Mouse (Mus musculus) heart, postnatal 25 days (tissue): ENCODE results near the gene Cnih3. TPM values are rescaled to one million over a fixed set of nuclear protein-coding genes. Genes with fewer than 3 reads are reported as not detected.

Experiments used
- DNase-seq: peaks from one replicate; pipeline ENCODE4 v3.0.0; 2022; ENCODE audit warnings: low spot score
- intact Hi-C: fragments of 180-260 bp; cut with DNase I; formaldehyde crosslinking; loops from one replicate; pipeline ENCODE4 v1.15.1; 2025
- total RNA-seq, 2 experiments: library from RNA; stranded (reverse); gene quantifications; 2 replicates each; pipeline ENCODE4 v1.2.3; 2021

The Cnih3 gene
- total RNA-seq, 2 experiments from 2014 or later: not detected

DNA sequence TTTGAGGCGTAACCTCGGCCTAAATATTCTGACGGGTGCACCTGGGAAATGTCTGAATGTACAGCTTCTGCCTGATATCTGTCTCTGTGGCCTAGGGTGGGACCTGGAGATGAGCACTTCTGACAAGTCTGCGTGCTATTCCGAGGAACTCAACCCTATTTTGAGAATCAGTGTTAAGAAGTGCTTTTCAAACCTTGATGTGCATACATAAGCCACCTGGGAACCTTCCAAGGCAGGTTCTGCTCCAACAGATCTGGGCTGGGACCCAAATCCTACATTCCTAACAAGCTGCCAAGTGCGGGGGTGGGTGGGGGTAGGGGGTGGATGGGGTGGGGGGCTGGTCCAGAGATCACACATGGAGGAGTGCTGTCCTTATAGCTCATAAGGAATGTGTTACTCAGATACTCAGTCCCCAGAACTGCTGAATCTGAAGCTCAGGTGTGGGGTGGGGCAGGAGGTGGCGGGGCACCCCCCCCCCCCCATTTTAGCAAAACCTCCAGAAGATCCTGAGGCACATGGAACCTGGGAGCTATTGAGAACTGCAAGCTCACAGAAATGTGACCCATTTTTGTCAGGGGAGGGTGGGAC is 89.3 kb downstream of the Cnih3 start:
- DNase-seq: no peak
- intact Hi-C loops: no loop called here

DNA sequence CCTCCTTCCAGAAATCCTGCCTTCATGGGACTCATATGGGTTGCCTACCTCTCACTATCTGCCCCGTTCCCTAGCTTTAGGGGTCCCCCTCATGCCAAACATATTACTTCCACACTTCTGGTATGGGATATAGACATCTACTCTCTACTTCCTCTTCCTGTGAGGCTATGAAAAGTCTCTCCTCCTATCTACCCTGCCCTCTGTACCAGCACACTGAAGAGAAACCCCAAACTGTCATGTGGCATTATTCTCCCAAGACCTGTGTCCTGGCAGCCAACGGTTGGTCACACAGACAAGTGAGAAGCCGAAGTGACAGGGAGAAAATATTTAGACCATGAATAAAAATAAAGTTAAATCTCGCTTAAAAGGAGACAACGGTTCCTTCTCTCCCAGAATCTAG is 92.6 kb downstream of the Cnih3 start:
- no peak for DNase-seq
- intact Hi-C loops: no loop called here

DNA sequence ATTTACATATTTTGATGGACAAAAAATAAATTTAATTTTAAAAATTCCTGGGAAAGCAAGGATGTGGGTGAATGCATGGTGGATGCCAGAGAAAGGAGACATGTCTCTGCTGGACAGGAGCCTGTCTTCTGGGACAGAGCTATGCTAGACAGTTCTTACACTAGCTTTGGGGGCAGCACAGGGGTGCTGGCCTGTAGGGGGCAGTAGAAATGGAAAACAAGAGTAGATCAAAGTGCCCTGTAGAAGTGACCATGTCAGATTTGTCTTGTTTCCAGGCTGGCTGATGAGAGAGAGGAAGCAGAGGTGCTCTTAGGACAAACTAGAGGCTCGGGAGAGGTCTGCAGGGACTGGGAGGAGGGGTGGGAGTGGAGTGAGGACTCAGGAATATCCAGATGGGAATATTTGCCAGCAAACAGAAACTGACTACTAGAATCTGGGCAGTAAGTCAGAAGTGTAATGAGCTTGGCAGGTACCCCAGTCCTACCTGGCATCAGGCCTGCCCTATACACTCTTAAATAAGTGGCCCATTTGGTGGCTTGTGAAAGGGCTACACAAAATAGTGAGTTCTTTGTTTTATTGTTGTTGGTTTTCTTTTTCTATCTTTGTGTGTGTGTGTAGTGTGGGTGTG is 93.3 kb downstream of the Cnih3 start:
- DNase-seq: no peak
- intact Hi-C loops: no loop called here

- intact Hi-C loops: no loop called here
- no peak for DNase-seq
Observed at GRCm38 (mm10) chr1:181446591-181447114, 94.2 kb downstream of the Cnih3 start.

- no peak for DNase-seq
- intact Hi-C loops: no loop called here
Observed at GRCm38 (mm10) chr1:181447576-181447975, 95.1 kb downstream of the Cnih3 start.

DNA sequence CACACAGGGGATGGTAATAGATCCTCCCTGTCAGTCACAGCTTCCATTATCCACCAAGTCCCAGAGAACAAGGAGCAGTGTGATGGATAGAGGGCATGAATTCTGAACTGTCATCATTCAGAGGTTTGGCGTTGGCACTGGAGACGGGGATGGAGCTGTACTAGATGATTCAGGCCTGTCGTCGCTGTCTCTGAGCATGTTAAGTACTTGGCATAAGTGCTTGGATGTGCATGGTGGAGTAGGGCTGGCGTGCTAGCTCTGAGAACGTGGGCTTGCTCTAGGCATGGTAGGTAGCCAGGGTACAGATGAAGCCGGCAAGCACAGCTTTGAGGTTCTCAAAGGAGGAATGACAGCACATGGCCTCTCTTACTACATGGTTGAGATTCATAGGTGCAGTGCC is 95.6 kb downstream of the Cnih3 start:
- DNase-seq: no peak
- intact Hi-C loops: no loop called here

DNA sequence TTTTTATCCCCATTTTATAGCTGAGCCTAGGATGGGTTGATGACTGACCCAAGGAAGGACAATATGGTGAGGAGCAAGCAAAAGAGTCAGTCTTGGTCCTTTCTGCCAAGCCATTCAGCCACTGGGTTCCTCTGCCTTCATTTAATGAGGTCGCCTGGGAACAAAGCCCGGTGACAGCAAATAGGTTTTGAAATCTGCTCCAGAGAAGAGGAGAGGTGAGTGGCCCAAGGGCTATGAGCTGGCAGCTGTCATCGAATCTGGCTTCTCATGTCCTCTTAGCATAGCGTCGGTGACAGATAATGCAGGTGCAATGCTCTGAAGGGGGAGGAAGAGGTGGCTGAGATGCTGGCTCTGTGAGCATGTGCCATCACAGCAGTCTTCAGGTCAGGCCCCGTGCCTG is 100.7 kb downstream of the Cnih3 start:
- intact Hi-C loops: no loop called here
- DNase-seq: no peak

GRCm38 (mm10) chr1:181456911-181457310 is 104.5 kb downstream of the Cnih3 start:
- no peak for DNase-seq
- intact Hi-C loops: no loop called here

DNA sequence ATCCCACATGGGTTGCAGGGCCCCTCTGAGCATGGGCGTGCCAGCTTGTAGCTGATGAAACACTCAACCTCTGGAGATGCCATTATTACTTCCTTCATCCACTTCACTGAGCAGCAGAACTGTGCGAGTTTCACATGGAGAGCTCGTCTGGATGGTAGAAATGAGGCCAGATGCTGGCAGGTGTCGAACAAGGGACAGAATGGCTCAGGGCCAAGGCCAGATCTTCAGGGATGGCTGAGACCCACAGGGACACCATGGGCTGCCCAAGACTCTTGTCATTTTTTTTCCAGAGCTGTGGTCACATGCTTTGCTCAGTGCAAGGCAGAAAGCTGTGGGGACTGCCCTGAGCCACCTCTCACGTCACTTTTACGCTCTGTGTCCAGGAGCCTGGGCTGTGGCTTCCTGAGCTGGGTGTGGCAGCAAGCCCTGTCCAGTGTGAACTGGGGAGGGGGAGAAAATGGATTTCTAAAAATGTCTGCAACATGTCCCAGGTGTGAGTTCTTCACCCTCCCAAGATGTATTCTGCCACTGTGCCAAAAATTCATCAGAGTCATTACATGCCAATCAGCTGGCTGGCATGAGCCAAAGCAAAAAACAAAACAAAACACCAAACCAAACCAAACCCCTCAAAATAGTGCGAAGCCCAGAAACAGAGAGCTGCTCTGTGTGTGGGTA is 107.1 kb downstream of the Cnih3 start:
- intact Hi-C loops: no loop called here
- DNase-seq: no peak

- intact Hi-C loops: no loop called here
- no peak for DNase-seq
Observed at GRCm38 (mm10) chr1:181460283-181460682, 107.9 kb downstream of the Cnih3 start.

DNA sequence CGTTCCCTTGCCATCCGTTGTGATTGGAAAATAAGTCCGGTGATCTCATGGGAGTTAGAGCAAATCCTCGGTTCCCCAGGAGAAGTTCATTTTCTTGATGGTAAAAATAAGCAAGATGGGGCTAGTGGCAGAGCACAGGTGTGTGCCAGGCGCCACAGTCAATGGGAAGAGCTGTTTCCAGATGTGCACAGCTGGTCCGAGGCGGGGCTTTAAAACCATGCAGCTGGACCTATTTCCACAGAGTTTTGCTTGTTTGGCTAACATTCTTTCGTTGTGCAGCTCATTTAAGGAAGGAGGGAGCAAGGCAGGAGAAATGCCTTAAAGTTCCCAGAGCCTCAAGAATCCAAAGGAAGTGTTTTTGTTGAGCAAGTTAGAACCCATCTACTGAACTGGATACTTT is 109.1 kb downstream of the Cnih3 start:
- no peak for DNase-seq
- intact Hi-C loops: no loop called here

DNA sequence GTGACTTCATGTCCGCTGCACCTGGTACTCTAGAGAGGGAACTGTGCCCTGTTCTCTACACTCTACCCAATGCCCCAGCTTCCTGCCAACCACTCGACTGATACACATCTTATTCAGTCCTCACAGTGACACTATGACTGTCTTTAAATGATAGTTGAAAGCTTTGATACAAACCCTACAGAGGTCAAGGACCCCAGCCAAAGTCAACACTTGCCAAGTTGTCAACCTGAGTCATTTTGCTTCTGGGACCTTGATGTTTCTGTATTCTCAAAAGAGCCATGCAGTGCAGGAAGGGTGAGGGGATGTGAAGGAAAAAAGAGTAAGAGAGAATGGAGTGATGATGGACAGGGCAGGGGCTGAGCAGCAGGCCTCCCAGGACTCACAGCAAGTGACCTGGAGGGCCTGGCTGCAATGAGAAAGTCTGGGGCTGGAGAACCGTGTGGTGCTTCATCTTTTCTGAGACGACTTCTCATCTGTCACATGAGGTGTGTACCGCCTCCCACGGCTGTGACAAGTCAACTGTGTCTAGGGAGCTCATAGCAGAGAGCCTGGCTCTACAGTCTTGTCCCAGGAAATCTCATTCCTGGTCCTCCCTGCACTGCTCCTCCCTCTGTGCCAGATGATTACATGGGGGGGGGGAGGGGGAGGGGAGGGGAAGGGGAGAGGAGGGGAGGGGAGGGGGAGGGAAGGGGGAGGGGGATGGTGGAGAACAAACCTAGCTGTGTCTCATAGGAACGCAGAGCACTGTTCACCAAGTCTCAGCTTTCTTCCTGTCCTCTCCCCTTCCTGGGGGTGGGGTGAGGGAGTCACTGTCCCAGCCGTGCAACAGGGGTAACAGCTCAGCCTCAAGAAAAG is 109.8 kb downstream of the Cnih3 start:
- no peak for DNase-seq
- intact Hi-C loops: no loop called here

DNA sequence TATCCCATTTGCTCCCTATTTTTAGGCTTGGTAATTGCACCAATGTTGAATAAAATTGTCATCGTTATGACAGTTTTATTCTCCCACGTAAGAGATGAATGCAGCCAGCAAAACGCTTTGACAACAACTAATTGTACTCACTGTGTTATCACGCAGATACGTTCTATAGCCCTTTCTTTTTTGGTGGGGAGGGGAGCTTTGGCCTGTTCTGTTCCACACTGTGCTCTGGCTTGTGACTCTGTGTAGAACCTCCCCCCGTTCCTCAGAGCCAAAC is 110.4 kb downstream of the Cnih3 start:
- intact Hi-C loops: no loop called here

DNA sequence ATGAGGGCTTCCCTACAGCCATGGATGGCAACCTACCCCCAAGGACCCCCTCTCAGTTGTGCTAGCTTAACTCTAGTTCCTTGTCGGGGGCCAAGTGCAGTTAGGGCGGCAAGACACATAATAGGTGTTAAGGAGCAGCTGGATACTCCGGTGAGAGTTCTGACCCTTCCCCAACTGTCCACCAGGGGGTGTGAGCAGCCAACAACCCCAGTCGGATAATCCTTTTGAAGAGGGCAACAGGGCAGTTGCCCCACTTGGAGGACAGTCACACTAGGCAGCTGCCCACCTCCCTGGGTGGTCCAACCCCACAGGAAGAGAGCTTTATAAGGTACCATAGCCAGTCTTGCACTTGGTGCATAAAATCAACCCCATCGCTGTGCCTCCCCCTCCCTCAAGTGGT is 112.6 kb downstream of the Cnih3 start:
- intact Hi-C loops: loop anchor here (2.0 kb wide), 1 partner anchor 80 kb away; no protein-coding TSS in a partner anchor
- DNase-seq: no peak

More for the DNA sequence above, 110.4 kb downstream of the Cnih3 start:
- DNase-seq: no peak

- intact Hi-C loops: no loop called here
- no peak for DNase-seq
Observed at GRCm38 (mm10) chr1:181466040-181466439, 113.6 kb downstream of the Cnih3 start.

GRCm38 (mm10) chr1:181466601-181467320 is 114.3 kb downstream of the Cnih3 start:
- intact Hi-C loops: no loop called here
- DNase-seq: no peak

DNA sequence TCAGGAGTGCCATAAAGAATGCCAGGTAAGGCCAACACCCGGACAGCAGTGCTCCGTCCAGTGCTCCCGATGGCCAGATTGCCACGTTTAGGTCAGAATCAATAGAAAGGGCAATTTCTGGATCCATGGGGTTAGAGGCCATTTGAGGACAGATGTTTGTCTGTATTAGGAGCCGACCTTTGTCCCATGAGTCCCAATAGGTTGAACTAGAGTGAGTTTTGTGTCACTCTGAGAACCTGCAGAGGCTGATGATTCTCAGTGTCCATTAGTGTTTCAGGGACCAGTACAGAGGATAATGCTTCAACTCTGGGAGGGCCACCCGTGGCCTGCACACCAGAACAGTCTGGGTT is 114.9 kb downstream of the Cnih3 start:
- no peak for DNase-seq
- intact Hi-C loops: no loop called here

- DNase-seq: no peak
- intact Hi-C loops: no loop called here
Observed at GRCm38 (mm10) chr1:181469415-181469814, 117.0 kb downstream of the Cnih3 start.

DNA sequence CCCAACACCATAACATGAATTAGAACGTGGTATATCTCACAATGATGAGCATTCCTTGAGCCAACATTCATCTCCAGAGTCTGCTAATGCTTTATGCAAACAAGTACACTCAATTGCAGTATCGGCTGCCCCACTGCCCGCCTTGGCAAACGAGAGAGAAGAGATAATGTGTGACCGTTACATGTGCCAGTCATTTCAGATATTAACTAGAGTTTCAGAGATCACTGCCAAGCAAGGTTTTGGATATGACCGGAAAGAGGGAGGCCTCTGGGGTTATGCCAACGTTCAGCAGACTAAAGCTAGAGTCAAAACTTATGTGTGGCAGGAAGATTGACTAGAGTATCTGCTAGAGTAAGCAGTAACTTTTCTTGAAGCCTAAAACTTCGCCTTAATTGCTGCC is 123.7 kb downstream of the Cnih3 start:
- intact Hi-C loops: no loop called here
- DNase-seq: no peak

DNA sequence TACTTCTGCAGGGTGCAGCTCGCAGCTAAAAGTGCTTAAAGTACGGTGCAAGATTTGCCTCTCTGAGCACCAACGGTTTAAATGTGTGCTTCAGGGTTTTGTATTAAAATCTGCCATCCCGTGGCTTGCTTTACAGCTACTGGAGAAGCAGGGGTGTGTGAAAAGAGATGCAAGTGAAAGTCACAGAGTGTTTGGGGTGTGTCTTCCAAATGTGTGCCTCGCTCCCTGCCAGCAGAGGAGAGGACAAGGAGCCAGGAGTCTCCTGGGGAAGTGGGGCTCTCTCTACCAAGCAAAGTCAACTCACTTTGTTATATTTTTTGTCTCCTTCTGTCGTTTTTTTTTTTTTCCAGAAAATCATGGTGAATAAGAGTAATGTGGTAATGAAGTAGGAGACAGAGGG is 124.1 kb downstream of the Cnih3 start:
- intact Hi-C loops: no loop called here
- no peak for DNase-seq
